Mouse (Mus musculus): ENCODE results near the gene Ehmt1.

GRCm38 (mm10) chr2:24942092-24942491 lies 22.7 kb upstream of the Ehmt1 start:
- no peak for TF ChIP-seq CTCF (conservative IDR thresholded peaks at IDR 0.05; ENCODE audit: insufficient read depth, insufficient read length, low read depth, low read length)
- no peak for TF ChIP-seq POLR2A (IDR thresholded peaks at IDR 0.05; ENCODE audit: low read depth, low read length)

Measured in kidney, adult 2 months (tissue).